Mouse (Mus musculus) telencephalon, adult 2 months (tissue): ENCODE data around the gene Sp140.
"Not testable (repeated sequence)": the region's sequence is repeated elsewhere in the genome, so short reads cannot be mapped to it uniquely, and the experiment has no call there.

ENCODE experiments used
- DNase-seq: peaks from one replicate; pipeline ENCODE4 v3.0.0-alpha.2; 2011; ENCODE audit warnings: low read depth, low spot score

The Sp140 gene

GRCm38 (mm10) chr1:85600078-85600477 is at the start of gene Sp140:
TSS of gene Sp140 (plus strand) at chr1:85600378.
- DNase-seq, result not testable (repeated sequence)

GRCm38 (mm10) chr1:85555261-85555660 is 44.9 kb upstream of the Sp140 start:
- not testable (repeated sequence) for DNase-seq

GRCm38 (mm10) chr1:85573554-85573953 is 26.6 kb upstream of the Sp140 start:
- not testable (repeated sequence) for DNase-seq

GRCm38 (mm10) chr1:85575376-85575775 is 24.8 kb upstream of the Sp140 start, which contains the start of gene G530012D18Rik:
TSS of gene G530012D18Rik (plus strand) at chr1:85575676.
- DNase-seq, result not testable (repeated sequence)

GRCm38 (mm10) chr1:85578372-85579010 is 21.7 kb upstream of the Sp140 start:
- DNase-seq, result not testable (repeated sequence)

- DNase-seq, result not testable (repeated sequence)
Measured at GRCm38 (mm10) chr1:85579199-85580147, 20.7 kb upstream of the Sp140 start.

- DNase-seq, result not testable (repeated sequence)
Measured at GRCm38 (mm10) chr1:85580148-85580534, 20.0 kb upstream of the Sp140 start.

GRCm38 (mm10) chr1:85580578-85580977 is 19.6 kb upstream of the Sp140 start:
- DNase-seq, result not testable (repeated sequence)

GRCm38 (mm10) chr1:85581518-85581917 is 18.7 kb upstream of the Sp140 start:
- DNase-seq, result not testable (repeated sequence)

GRCm38 (mm10) chr1:85588697-85589096 is 11.5 kb upstream of the Sp140 start:
- not testable (repeated sequence) for DNase-seq

- DNase-seq, result not testable (repeated sequence)
Measured at GRCm38 (mm10) chr1:85592526-85592925, 7.7 kb upstream of the Sp140 start.

GRCm38 (mm10) chr1:85598271-85599012 is 1.7 kb upstream of the Sp140 start, which contains the start of gene Sp110:
TSS of gene Sp110 (minus strand) at chr1:85598817.
- DNase-seq, result not testable (repeated sequence)

GRCm38 (mm10) chr1:85600794-85601193 is 616 bp downstream of the Sp140 start:
- not testable (repeated sequence) for DNase-seq

- DNase-seq, result not testable (repeated sequence)
Measured at GRCm38 (mm10) chr1:85604341-85604740, 4.2 kb downstream of the Sp140 start.

- not testable (repeated sequence) for DNase-seq
Measured at GRCm38 (mm10) chr1:85608361-85608760, 8.2 kb downstream of the Sp140 start.

GRCm38 (mm10) chr1:85610581-85610980 is 10.4 kb downstream of the Sp140 start:
- not testable (repeated sequence) for DNase-seq

GRCm38 (mm10) chr1:85615096-85615495 is 14.9 kb downstream of the Sp140 start:
- DNase-seq, result not testable (repeated sequence)

GRCm38 (mm10) chr1:85615819-85616218 is 15.6 kb downstream of the Sp140 start:
- DNase-seq, result not testable (repeated sequence)

GRCm38 (mm10) chr1:85617161-85617560 is 17.0 kb downstream of the Sp140 start:
- not testable (repeated sequence) for DNase-seq

- not testable (repeated sequence) for DNase-seq
Measured at GRCm38 (mm10) chr1:85618689-85619088, 18.5 kb downstream of the Sp140 start.

GRCm38 (mm10) chr1:85636936-85637335 is 36.8 kb downstream of the Sp140 start:
- not testable (repeated sequence) for DNase-seq
